Comparison of ENCODE assay signal across 17 mouse cellular contexts in genomic region chr5:133218801-133219200, GRCm38 (mm10).
"Had no signal": no experiment of that assay in that cellular context is flagged by ENCODE, and none has a peak within 500 bp of the region (broad histone marks: within the 10 kb centered on the region; RNA-seq: fewer than 3 reads in every experiment).

No protein-coding gene starts in this region.

- H3K9me3 ChIP-seq: lung, embryonic 15.5 days; midbrain, embryonic 13.5 days; midbrain, embryonic 15.5 days; neural tube, embryonic 12.5 days; stomach, embryonic 15.5 days had no signal

- DNase-seq: lung, adult 2 months; lung, postnatal 14 days; lung, postnatal 36 days; right cerebral cortex, postnatal 14 days; thymus, adult 2 months; thymus, postnatal 25 days; thymus, postnatal 4 days had no signal

- H3K36me3 ChIP-seq: lung, embryonic 15.5 days; midbrain, embryonic 13.5 days; midbrain, embryonic 15.5 days; neural tube, embryonic 12.5 days; stomach, embryonic 15.5 days had no signal

- H3K27ac ChIP-seq: lung, embryonic 15.5 days; macrophage; midbrain, embryonic 13.5 days; midbrain, embryonic 15.5 days; neural tube, embryonic 12.5 days; stomach, embryonic 15.5 days; stomach, postnatal 0 days had no signal

- H3K4me1 ChIP-seq: lung, embryonic 15.5 days; megakaryocyte, embryonic 14.5 days; midbrain, embryonic 13.5 days; midbrain, embryonic 15.5 days; neural tube, embryonic 12.5 days; stomach, embryonic 15.5 days had no signal

- H3K9ac ChIP-seq: lung, embryonic 15.5 days; midbrain, embryonic 13.5 days; midbrain, embryonic 15.5 days; neural tube, embryonic 12.5 days; stomach, embryonic 15.5 days had no signal

- H3K27me3 ChIP-seq: lung, embryonic 15.5 days; megakaryocyte, embryonic 14.5 days; midbrain, embryonic 13.5 days; midbrain, embryonic 15.5 days; neural tube, embryonic 12.5 days; stomach, embryonic 15.5 days had no signal

- H3K4me3 ChIP-seq: lung, embryonic 15.5 days; megakaryocyte, embryonic 14.5 days; midbrain, embryonic 13.5 days; midbrain, embryonic 15.5 days; neural tube, embryonic 12.5 days; stomach, embryonic 15.5 days had no signal

- ATAC-seq: lung, postnatal 0 days; midbrain, embryonic 13.5 days; midbrain, embryonic 15.5 days had no signal

- H3K4me2 ChIP-seq: lung, embryonic 15.5 days; midbrain, embryonic 11.5 days; midbrain, embryonic 13.5 days; midbrain, embryonic 15.5 days; neural tube, embryonic 12.5 days; stomach, embryonic 15.5 days had no signal
